Mouse (Mus musculus): Measurements from ENCODE around the gene Slc7a7. TPM values are rescaled to one million over a fixed set of nuclear protein-coding genes. Genes with fewer than 3 reads are reported as not detected.

Gene Slc7a7
- total RNA-seq, 2 experiments from 2014 or later = 1.5 to 2.2 TPM

DNA sequence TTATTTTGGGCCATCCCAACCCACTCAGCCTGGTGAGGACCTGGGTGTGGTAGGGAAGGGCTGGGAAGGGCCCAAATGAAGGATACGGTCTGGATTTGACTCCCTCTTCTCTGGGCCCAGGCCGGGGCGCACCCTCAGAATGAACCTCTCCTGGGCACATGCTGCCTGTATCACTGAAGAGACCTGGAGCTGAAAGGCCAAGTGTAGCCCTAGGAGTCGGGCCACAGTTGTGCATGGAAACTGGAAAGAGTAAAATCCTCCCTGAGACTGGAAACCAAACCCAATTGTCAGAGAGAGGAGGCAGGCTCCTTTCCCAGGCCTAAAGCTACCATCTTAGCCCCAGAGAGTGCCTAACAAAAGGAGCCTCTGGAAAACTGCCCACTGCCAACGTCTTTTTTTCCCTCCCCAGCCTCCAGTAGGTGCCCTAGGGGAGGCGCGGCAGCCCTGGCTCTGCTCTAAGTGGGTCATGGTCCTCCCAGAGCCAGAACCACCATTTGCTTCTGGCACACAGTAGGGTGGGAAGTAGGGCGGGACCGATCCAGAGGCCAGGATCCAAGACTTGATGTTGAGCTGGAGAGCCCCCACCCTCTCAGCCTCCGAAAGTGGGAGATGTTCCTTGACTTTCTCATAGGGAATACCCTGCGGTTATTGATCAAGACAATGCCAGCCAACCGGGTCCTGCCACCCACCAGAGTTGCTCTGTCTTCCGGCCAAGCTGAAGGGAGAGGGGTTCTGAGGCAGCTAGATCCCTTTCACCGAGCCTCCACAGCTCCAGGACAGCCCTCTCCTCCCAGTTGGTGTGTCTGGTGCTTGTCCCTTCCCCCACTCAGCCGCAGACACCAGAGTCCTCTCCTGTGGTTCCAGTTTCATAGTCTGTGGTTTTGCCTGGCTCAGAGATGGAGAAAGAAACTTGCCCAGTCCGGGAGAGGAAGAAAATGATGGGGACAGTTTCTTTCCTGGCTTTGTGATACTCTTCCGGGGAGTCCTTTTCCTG is 15.6 kb upstream of the Slc7a7 start:
- peak in 1 of 2 experiments; percentile 41 for DNase-seq (ENCODE audit: low spot score in 2 of 2)

DNA sequence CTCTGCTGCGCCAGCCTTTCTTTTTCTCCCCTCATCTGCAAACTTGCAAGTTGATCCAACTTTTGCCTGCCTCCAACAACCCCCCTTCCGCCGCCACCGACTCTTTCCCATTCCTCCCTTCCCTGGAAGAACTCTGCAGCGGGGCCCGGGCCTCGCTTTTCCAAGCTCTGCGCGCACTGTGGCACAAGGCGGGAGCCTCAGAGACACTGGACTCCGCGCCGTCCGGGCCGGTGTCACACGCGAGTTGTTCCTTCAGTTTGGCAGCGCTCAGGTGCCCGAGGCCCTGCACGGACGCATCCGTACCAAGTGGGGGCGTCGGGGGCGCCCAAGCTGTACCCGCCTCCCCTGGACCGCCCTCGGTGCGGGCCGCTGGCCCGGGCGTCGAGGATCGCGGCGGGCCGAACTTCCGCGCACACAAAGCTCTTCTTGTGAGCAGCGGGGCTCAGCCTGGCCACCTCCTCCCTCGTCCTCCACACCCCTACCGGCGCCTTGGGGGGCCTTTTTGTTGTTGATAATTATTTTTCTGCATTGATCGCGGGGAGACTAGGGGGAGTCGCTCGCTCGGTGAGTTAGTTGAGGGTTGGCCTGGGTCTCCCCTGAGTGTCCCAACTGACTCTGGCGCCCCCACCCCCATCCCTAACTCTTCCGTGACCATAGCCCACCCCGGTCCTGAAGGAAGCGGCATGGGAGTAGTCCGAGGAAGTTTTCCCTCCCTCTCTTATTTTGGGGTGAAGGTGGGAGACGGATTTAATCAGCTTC is 14.7 kb upstream of the Slc7a7 start:
- DNase-seq (ENCODE audit: low spot score in 2 of 2) = no peak

DNA sequence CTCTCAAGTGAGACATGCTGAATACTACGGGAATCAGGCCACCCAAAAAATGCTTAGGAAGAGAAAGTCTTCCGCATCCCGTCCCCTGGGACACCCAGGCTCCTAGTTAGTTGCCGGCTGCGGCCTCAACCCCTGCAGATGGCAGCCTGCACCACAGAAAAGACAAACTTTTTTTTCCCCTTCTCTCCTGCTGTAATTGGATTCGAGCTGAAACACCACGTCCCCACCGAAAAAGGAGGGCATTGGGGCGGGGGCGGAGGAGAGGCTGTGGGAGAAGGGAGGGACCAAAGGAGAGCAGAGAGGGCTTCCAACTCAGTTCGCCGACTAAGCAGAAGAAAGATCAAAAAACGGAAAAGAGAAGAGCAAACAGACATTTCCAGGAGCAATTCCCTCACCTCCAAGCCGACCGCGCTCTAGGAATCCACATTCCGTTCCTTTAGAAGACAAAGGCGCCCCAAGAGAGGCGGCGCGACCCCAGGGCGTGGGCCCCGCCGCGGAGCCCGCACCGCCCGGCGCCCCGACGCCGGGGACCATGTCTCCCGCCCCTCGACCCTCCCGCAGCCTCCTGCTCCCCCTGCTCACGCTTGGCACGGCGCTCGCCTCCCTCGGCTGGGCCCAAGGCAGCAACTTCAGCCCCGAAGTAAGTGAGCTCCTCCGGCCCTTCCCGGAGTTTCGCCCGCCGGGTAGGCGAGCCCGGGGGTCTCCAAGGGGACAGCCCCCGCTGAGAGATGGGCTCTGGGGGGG is 13.9 kb upstream of the Slc7a7 start, which contains the start of gene Mmp14:
Mmp14 (plus strand) TSS at position 279 of the 744 bp plus-strand sequence.
- DNase-seq (ENCODE audit: low spot score in 2 of 2) = peak in 1 of 2 experiments; percentile 60

- DNase-seq (ENCODE audit: low spot score in 2 of 2) = no peak
Measured at GRCm38 (mm10) chr14:54430406-54431145, 13.0 kb upstream of the Slc7a7 start.

GRCm38 (mm10) chr14:54429332-54430093 is 11.9 kb upstream of the Slc7a7 start:
- DNase-seq (ENCODE audit: low spot score in 2 of 2) = no peak

DNA sequence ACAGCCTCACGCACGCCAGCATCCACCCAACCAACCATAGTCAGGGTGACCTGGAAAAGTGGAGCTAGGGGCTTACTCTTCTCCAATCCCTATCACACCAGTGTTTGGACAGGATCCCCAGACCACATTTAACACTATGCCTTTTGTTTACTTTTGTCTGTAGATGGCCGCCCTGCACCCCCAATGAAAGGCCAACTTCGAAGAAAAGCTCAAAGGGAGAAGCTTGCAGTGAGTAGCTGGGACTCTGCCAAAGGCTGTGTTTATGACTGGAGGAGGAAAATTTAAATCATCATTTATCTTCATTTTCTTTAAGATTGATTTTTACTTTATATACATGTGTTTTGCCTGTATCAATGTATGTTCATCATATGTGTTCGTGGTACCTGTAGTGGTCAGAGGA is 10.8 kb upstream of the Slc7a7 start:
- no peak for DNase-seq (ENCODE audit: low spot score in 2 of 2)

DNA sequence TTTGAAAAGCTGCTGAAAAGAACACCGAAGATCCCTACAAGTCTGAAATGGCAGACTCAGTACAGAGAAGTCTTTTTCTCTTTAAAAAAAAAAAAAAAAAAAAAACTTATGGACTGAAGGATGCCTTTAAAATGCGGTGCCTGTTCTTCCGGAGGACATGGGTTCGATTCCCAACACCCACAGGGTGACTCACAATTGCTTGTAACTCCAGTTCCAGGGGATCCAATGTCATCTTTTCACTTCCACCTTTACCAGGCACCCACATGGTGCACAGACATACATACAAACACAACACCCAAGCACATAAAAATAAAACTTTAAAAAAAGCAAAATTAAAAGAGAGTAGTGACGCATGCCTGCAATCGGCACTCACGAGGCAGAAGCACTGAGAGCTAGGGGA is 10.1 kb upstream of the Slc7a7 start:
- no peak for DNase-seq (ENCODE audit: low spot score in 2 of 2)

GRCm38 (mm10) chr14:54426689-54427398 is 9.3 kb upstream of the Slc7a7 start, which contains the start of gene Mrpl52:
TSS of gene Mrpl52 (plus strand) at chr14:54426909.
- DNase-seq (ENCODE audit: low spot score in 2 of 2) = peak; percentile 88 to 95

DNA sequence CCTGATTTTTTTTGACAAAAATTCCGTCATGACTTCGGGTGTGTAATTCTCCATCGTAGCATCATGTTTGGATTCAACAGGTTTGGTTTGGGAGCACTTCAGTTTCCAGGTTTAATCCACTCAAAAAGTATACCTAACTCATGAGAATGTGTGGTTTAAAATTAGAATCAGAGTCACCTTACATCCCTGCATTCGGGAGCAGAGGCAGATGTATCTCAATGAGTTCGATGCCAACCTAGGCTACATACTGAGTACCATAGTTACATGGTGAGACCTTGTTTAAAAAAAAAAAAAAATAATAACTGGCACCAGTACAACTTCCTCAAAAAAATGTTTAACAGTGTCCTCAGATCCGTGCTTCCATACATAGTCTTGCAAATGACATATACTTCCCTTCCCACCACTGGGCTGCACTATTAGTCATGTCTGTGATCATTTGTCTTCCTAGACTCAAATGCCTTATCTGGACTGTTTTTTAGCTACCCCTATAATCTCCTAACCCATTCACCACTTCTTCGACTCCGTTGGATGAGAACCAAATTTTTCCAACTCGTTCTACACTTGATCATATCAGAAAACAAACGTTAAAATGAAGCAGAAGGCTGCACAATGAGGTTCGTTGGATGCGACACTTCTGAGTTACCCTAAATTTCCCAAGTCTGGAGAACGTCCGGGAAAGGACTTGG is 8.6 kb upstream of the Slc7a7 start:
- no peak for DNase-seq (ENCODE audit: low spot score in 2 of 2)

DNA sequence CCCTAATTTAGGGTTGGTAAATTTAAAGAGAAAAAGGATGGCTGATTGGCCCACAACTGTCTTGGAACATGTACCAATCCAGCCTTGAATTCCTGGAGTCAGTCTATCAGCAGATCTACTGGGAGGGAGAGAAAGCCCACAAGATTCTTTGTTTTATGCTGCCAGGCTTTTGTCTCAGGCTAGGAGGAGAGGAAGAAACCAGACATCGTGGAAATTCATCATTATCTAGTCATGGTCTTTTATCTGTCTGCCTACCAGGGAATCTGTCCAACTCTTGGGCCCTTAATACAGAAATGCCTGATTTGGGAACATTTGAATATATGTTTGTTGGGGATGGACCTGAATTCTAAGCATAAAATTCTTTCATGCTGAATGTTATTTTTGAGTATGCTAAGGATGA is 8.0 kb upstream of the Slc7a7 start:
- no peak for DNase-seq (ENCODE audit: low spot score in 2 of 2)

- DNase-seq (ENCODE audit: low spot score in 2 of 2) = no peak
Measured at GRCm38 (mm10) chr14:54424634-54425033, 7.1 kb upstream of the Slc7a7 start.

DNA sequence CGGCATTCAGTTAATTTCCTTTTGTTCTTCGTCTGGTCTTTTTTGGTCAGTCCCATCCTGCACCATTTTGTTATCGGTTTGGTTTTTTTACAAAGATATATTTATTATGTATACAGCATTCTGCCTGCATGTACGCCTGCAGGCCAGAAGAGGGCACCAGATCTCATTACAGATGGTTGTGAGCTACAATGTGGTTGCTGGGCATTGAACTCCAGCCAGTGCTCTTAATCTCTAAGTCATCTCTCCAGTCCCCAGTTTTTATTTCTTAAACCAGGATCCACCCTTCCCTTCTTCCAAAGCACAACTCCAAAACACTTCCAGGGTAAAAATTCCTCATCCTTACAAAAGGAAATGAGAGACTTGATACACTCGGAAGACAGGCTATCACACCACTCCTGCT is 5.8 kb upstream of the Slc7a7 start:
- no peak for DNase-seq (ENCODE audit: low spot score in 2 of 2)

DNA sequence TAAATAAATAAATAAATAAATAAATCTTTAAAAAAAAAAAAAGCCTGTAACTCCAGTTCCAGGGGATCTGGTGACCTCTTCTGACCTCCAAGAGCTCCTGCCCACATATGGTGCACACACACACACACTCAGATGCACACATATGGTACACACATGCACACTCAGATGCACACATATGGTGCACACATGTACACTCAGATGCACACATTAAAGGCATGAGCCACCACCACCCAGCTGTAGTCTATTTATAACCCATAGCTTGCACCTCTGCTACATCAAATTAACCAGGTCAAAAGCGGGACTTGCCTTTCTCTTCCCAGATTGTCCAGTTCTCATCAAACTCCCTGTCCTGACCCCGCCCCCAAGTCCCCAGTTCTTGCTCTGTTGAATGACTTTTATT is 3.4 kb upstream of the Slc7a7 start:
- DNase-seq (ENCODE audit: low spot score in 2 of 2) = no peak

GRCm38 (mm10) chr14:54416830-54417229 is 750 bp downstream of the Slc7a7 start:
- no peak for DNase-seq (ENCODE audit: low spot score in 2 of 2)

DNA sequence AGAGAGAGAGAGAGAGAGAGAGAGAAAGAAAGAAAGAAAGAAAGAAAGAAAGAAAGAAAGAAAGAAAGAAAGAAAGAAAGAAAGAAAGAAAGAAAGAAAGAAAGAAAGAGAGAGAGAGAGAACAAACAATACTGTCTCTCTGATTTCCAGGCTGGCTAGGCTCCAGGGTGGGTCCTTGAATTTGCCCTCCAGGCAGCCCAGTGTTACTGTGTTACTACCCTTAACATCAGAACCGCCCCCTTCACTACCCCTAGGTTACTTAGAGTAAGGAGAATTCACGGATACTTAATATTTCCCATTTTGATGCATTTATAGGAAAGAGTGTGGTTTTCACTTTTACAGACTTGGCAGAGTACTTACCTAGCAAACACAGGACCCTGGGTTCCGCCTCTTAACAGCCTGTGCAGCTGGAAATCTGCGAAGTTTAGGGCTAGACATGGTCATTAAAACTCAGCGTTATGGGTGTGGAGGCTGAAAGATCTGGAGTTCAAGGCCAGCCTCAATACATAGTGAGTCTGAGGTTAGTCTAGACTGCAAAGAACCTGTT is 1.3 kb downstream of the Slc7a7 start:
- DNase-seq (ENCODE audit: low spot score in 2 of 2) = no peak

DNA sequence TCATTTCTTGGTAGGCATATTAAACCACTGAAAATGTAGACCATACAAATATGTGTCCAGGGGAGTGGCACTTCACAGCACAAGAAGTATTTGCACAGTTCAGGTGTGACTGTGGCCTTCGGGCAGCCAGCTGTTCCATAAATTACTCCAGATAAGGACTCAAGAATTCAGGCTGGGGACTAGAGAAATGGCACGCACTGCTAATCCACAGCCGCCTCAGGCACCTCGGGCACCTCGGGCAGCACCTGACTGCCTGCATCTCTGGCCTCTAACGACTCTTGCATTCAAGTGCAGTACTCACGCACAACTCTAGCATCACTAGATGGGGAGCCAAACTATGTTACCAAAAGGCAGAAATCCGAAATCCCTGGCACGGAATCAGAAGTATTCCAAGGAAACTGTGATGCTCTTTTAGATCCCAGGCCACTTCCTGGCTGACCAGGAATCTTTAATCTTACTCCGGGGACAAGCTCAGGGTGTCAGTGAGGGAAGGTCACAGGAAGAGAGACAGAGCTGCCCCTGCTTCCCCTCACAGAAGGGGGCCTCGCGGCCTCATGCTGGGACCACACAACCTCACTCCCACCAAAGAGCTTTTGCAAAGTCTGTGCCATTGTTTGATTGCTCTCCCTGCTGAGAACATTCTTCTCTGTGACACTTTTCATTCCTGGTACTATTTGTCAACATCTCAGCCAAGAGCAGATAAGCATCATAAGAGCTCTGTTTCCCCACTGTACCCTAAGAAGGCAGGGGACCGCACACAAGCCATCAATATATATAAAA is 2.1 kb downstream of the Slc7a7 start:
- DNase-seq (ENCODE audit: low spot score in 2 of 2) = no peak

- no peak for DNase-seq (ENCODE audit: low spot score in 2 of 2)
Measured at GRCm38 (mm10) chr14:54413877-54414700, 3.5 kb downstream of the Slc7a7 start.

All from layer of hippocampus, adult 18-20 months (tissue).